25 mouse cellular contexts compared by ENCODE assay signal in genomic region chr3:96495490-96496210, GRCm38 (mm10). TPM values are rescaled to one million over a fixed set of nuclear protein-coding genes. Genes with fewer than 3 reads are reported as not detected.
DNase-seq lines count a peak whose midpoint lies in the region; ATAC-seq and TF ChIP-seq lines count a peak whose summit lies in the region.
"Had no signal": no experiment of that assay in that cellular context is flagged by ENCODE, and none has a peak within 500 bp of the region (broad histone marks: within the 10 kb centered on the region; RNA-seq: fewer than 3 reads in every experiment).

No protein-coding gene starts in this region.

- peak; percentile 34 for DNase-seq in cerebellum, adult 9-11 months
- no peak for DNase-seq in cerebellum, adult 11 months
- peak; percentile 3 for DNase-seq in kidney, postnatal 10 days
- peak; percentile 60 for DNase-seq in retina, postnatal 1 day
- DNase-seq in retina, embryonic 14.5 days (ENCODE audit: low spot score) = no peak
- DNase-seq in lung, postnatal 0 days (ENCODE audit: low spot score) = no peak
- DNase-seq: adrenal gland, postnatal 36 days; gastrocnemius, postnatal 10 days; heart, postnatal 36 days; kidney, adult 11 months; layer of hippocampus, adult 9-11 months; midbrain, embryonic 14.5 days; thymus, adult 2 months had no signal

- TF ChIP-seq EP300 in lung, postnatal 0 days (IDR thresholded peaks at IDR 0.05) = no peak

- H3K27me3 ChIP-seq in kidney, embryonic 16.5 days (ENCODE audit: insufficient read depth, low read length) = no peaks in the 10 kb centered on the region
- no peaks in the 10 kb centered on the region for H3K27me3 ChIP-seq in intestine, embryonic 16.5 days (replicated peaks; ENCODE audit: control insufficient read depth, insufficient read depth, low read length)
- no peaks in the 10 kb centered on the region for H3K27me3 ChIP-seq in lung, postnatal 0 days (replicated peaks; ENCODE audit: insufficient read depth, low read length)
- H3K27me3 ChIP-seq: embryonic facial prominence, embryonic 15.5 days; heart, embryonic 15.5 days; hindbrain, embryonic 15.5 days; kidney, embryonic 15.5 days; limb, embryonic 13.5 days; stomach, embryonic 15.5 days had no signal

- H3K36me3 ChIP-seq in kidney, embryonic 16.5 days (ENCODE audit: insufficient read depth, low read length) = no peaks in the 10 kb centered on the region
- no peaks in the 10 kb centered on the region for H3K36me3 ChIP-seq in intestine, embryonic 16.5 days (ENCODE audit: control insufficient read depth, insufficient read depth, low read length)
- no peaks in the 10 kb centered on the region for H3K36me3 ChIP-seq in lung, postnatal 0 days (ENCODE audit: insufficient read depth, low read length)
- H3K36me3 ChIP-seq: embryonic facial prominence, embryonic 15.5 days; heart, embryonic 15.5 days; hindbrain, embryonic 15.5 days; kidney, embryonic 15.5 days; limb, embryonic 13.5 days; stomach, embryonic 15.5 days had no signal

- no peak overlapping the region for H3K4me2 ChIP-seq in kidney, embryonic 16.5 days (replicated peaks; ENCODE audit: low read depth, low read length)
- H3K4me2 ChIP-seq in intestine, embryonic 16.5 days (ENCODE audit: low read depth, low read length) = 0 out of 2 replicates have a peak overlapping the region, but pooled peaks have one; percentile 64
- H3K4me2 ChIP-seq in lung, postnatal 0 days (replicated peaks; ENCODE audit: low read depth, low read length) = no peak overlapping the region

- no peak for ATAC-seq in kidney, embryonic 16.5 days (ENCODE audit: low FRiP score, low TSS enrichment)
- no peak for ATAC-seq in intestine, embryonic 16.5 days
- no peak for ATAC-seq in lung, postnatal 0 days
- ATAC-seq: forebrain, embryonic 16.5 days had no signal

- WGBS in kidney, embryonic 16.5 days = 89% methylated on average over 1 of the region's 1 CpGs
- 93% methylated on average over 1 of the region's 1 CpGs for WGBS in intestine, embryonic 16.5 days
- WGBS in lung, postnatal 0 days = 96% methylated on average over 1 of the region's 1 CpGs

- H3K4me1 ChIP-seq in kidney, embryonic 16.5 days (ENCODE audit: insufficient read depth, low read length) = peaks cover 13% of the 10 kb centered on the region
- 0 out of 2 replicates have a peak, but pooled peaks cover 3% of the 10 kb centered on the region for H3K4me1 ChIP-seq in intestine, embryonic 16.5 days (ENCODE audit: control insufficient read depth, insufficient read depth, low read length)
- no peaks in the 10 kb centered on the region for H3K4me1 ChIP-seq in lung, postnatal 0 days (ENCODE audit: insufficient read depth, low read depth, low read length)

- no peak overlapping the region for H3K9ac ChIP-seq in kidney, embryonic 16.5 days (replicated peaks; ENCODE audit: low read length)
- no peak overlapping the region for H3K9ac ChIP-seq in intestine, embryonic 16.5 days (ENCODE audit: low read depth, low read length)
- no peak overlapping the region for H3K9ac ChIP-seq in lung, postnatal 0 days (replicated peaks; ENCODE audit: low read depth)
- H3K9ac ChIP-seq: embryonic facial prominence, embryonic 15.5 days; heart, embryonic 15.5 days; hindbrain, embryonic 15.5 days; kidney, embryonic 15.5 days; limb, embryonic 13.5 days; stomach, embryonic 15.5 days had no signal

- no peaks in the 10 kb centered on the region for H3K9me3 ChIP-seq in kidney, embryonic 16.5 days (ENCODE audit: low read length)
- H3K9me3 ChIP-seq in intestine, embryonic 16.5 days (ENCODE audit: control insufficient read depth, low read length) = no peaks in the 10 kb centered on the region
- H3K9me3 ChIP-seq in lung, postnatal 0 days (ENCODE audit: low read length) = no peaks in the 10 kb centered on the region
- H3K9me3 ChIP-seq: embryonic facial prominence, embryonic 15.5 days; heart, embryonic 15.5 days; hindbrain, embryonic 15.5 days; kidney, embryonic 15.5 days; limb, embryonic 13.5 days; stomach, embryonic 15.5 days had no signal

- H3K4me3 ChIP-seq in kidney, embryonic 16.5 days (ENCODE audit: low read length) = no peak overlapping the region
- no peak overlapping the region for H3K4me3 ChIP-seq in intestine, embryonic 16.5 days (ENCODE audit: low read length)
- H3K4me3 ChIP-seq in lung, postnatal 0 days (ENCODE audit: low read depth, low read length) = no peak overlapping the region
- H3K4me3 ChIP-seq: embryonic facial prominence, embryonic 15.5 days; heart, embryonic 15.5 days; limb, embryonic 13.5 days had no signal

- TF ChIP-seq CTCF in lung, postnatal 0 days (IDR thresholded peaks at IDR 0.05) = no peak

- no peak overlapping the region for H3K27ac ChIP-seq in kidney, embryonic 16.5 days (ENCODE audit: low read length)
- H3K27ac ChIP-seq in intestine, embryonic 16.5 days (ENCODE audit: low read length) = no peak overlapping the region
- no peak overlapping the region for H3K27ac ChIP-seq in lung, postnatal 0 days (ENCODE audit: low read length)
- H3K27ac ChIP-seq: embryonic facial prominence, embryonic 15.5 days; heart, embryonic 15.5 days; hindbrain, embryonic 15.5 days; kidney, embryonic 15.5 days; stomach, embryonic 15.5 days had no signal

RNA-seq across cellular contexts. Expression of gene Hfe2, which starts 29.3 kb away (rescaled TPM):
- polyA plus RNA-seq in kidney, embryonic 16.5 days (2015; fragmentation: Nextera tagmentation; extraction: Ambion mirVana) = 0.37 and 0.69 TPM in 2 replicates
- 0.15 and 0.37 TPM in 2 replicates for polyA plus RNA-seq in intestine, embryonic 16.5 days (2015; fragmentation: Nextera tagmentation; extraction: Ambion mirVana)
- 0.27 and 0.35 TPM in 2 replicates for polyA plus RNA-seq in lung, postnatal 0 days (2015; fragmentation: Nextera tagmentation; extraction: Ambion mirVana)

RNA-seq across cellular contexts. Expression of gene BC107364, which starts 43.5 kb away (rescaled TPM):
- 0.25 TPM in 1 of 2 replicates, not detected in the other for polyA plus RNA-seq in kidney, embryonic 16.5 days (2015; fragmentation: Nextera tagmentation; extraction: Ambion mirVana)
- polyA plus RNA-seq in intestine, embryonic 16.5 days (2015; fragmentation: Nextera tagmentation; extraction: Ambion mirVana) = 0.12 and 0.21 TPM in 2 replicates
- polyA plus RNA-seq in lung, postnatal 0 days (2015; fragmentation: Nextera tagmentation; extraction: Ambion mirVana) = 0.12 and 0.19 TPM in 2 replicates
- polyA plus RNA-seq: forebrain, embryonic 16.5 days; hindbrain, embryonic 15.5 days; kidney, embryonic 15.5 days; large intestine, adult 2 months; limb, embryonic 13.5 days; liver, embryonic 16.5 days; midbrain, embryonic 14.5 days; neural tube, embryonic 14.5 days had no signal

Comparison
In these comparisons a context has a peak if more than half of its experiments do, and no peak if none do; other contexts are left out.
1. DNase-seq: peak in cerebellum, adult 9-11 months (single experiment), kidney, postnatal 10 days (single experiment) and retina, postnatal 1 day (single experiment); none in cerebellum, adult 11 months (single experiment), retina, embryonic 14.5 days (single experiment) and lung, postnatal 0 days (single experiment).